19 mouse cellular contexts compared by ENCODE assay signal in the genomic region with DNA sequence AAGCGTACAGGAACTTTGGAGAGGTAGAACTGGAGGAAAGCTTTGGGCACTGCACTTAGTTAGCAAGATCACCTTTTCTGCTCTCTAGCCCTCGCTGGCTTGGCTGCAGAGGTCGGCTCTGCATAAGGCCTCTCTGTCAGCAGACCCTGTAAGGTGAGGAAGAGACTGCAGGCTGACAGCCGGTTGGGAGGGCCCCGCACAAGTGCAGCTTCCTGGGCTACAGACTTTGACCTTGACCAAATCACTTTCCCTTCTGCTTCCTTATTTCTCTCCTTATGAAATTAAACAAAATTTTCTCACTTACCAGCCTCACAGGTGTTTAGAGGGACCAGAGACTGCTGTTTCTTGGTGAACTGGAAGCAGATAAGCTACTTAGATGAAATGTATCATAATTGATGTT. TPM values are rescaled to one million over a fixed set of nuclear protein-coding genes. Genes with fewer than 3 reads are reported as not detected.
"Had no signal": no experiment of that assay in that cellular context is flagged by ENCODE, and none has a peak within 500 bp of the region (broad histone marks: within the 10 kb centered on the region; RNA-seq: fewer than 3 reads in every experiment).

No protein-coding gene starts in this region.

- DNase-seq: kidney, adult 11 months; kidney, adult 9 months; kidney, postnatal 36 days; lung, adult 2 months; lung, postnatal 36 days; right cerebral cortex, postnatal 4 days had no signal

- H3K9ac ChIP-seq: hindbrain, embryonic 14.5 days; liver, embryonic 15.5 days; midbrain, embryonic 12.5 days had no signal

- H3K9me3 ChIP-seq: limb, embryonic 10.5 days; liver, embryonic 15.5 days; megakaryocyte, embryonic 14.5 days; midbrain, embryonic 12.5 days had no signal

- H3K4me1 ChIP-seq: limb, embryonic 10.5 days; liver, embryonic 15.5 days; midbrain, embryonic 12.5 days had no signal

- H3K27ac ChIP-seq: hindbrain, embryonic 14.5 days; kidney, postnatal 0 days; limb, embryonic 10.5 days; liver, embryonic 15.5 days; midbrain, embryonic 12.5 days had no signal

- ATAC-seq: lung, postnatal 0 days had no signal

- H3K4me2 ChIP-seq: hindbrain, embryonic 14.5 days; liver, embryonic 11.5 days; liver, embryonic 15.5 days; midbrain, embryonic 12.5 days had no signal

- H3K36me3 ChIP-seq: limb, embryonic 10.5 days; liver, embryonic 15.5 days; midbrain, embryonic 12.5 days had no signal

- H3K4me3 ChIP-seq: limb, embryonic 10.5 days; liver, embryonic 15.5 days; megakaryocyte, embryonic 14.5 days; midbrain, embryonic 12.5 days had no signal

RNA-seq across cellular contexts. Expression of a gene that starts 19.4 kb away (rescaled TPM):
- total RNA-seq: layer of hippocampus, adult 18-20 months; layer of hippocampus, postnatal 10 days; left cerebral cortex, postnatal 14 days; midbrain, postnatal 0 days had no signal
- polyA plus RNA-seq: hindbrain, embryonic 14.5 days; limb, embryonic 10.5 days; liver, embryonic 11.5 days; liver, embryonic 15.5 days; midbrain, embryonic 12.5 days; neural tube, embryonic 14.5 days had no signal
